Mouse (Mus musculus) myocyte (in vitro differentiated cells): ENCODE results near the gene Dcaf15. TPM values are rescaled to one million over a fixed set of nuclear protein-coding genes. Genes with fewer than 3 reads are reported as not detected.
A peak's percentile ranks its signal among the peaks of the same experiment; 100 is the strongest.

Experiments
- H3K27me3 ChIP-seq: one replicate; pipeline ENCODE4 v1.6.1; 2011; ENCODE audit not compliant: control insufficient read depth, insufficient read depth, insufficient read length
- H3K36me3 ChIP-seq: one replicate; pipeline ENCODE4 v1.6.1; 2011; ENCODE audit not compliant: control insufficient read depth, insufficient read depth
- H3K4me2 ChIP-seq: one replicate; pipeline ENCODE4 v1.6.1; 2011; ENCODE audit warnings: low read depth, control low read depth
- H3K4me3 ChIP-seq: one replicate; pipeline ENCODE4 v1.5.1; 2011; ENCODE audit warnings: mild to moderate bottlenecking, control low read depth, moderate library complexity
- H3K79me2 ChIP-seq: one replicate; pipeline ENCODE4 v1.6.1; 2011; ENCODE audit not compliant: control insufficient read depth, insufficient read depth
- H3ac ChIP-seq: one replicate; pipeline ENCODE4 v1.6.1; 2011; ENCODE audit not compliant: control insufficient read depth, insufficient read length
- CEBPB ChIP-seq: IDR thresholded peaks from 2 replicates; pipeline ENCODE4 v1.6.1; 2011; ENCODE audit warnings: mild to moderate bottlenecking, moderate library complexity; ENCODE audit not compliant: poor library complexity, insufficient read depth, severe bottlenecking
- E2F4 ChIP-seq: IDR thresholded peaks from one replicate; pipeline ENCODE4 v1.6.1; 2011; ENCODE audit warnings: mild to moderate bottlenecking, control low read depth, moderate library complexity; ENCODE audit not compliant: insufficient read depth
- MAX ChIP-seq: IDR thresholded peaks from one replicate; pipeline ENCODE4 v1.6.1; 2011; ENCODE audit warnings: low read depth, mild to moderate bottlenecking, control low read depth
- MYOD1 ChIP-seq, 3 experiments: IDR thresholded peaks; one replicate each; pipeline ENCODE4 v1.6.1; 2011; ENCODE audit warnings: control low read depth in 2 of 3, low read depth in 2 of 3, mild to moderate bottlenecking in 2 of 3, moderate library complexity in 1 of 3; ENCODE audit not compliant: insufficient read length in 2 of 3, control insufficient read depth in 1 of 3
- MYOG ChIP-seq, 3 experiments: IDR thresholded peaks; one replicate each; pipeline ENCODE4 v1.6.1; 2011; ENCODE audit warnings: control low read depth in 2 of 3, low read depth in 2 of 3, mild to moderate bottlenecking in 2 of 3; ENCODE audit not compliant: insufficient read length in 2 of 3, control insufficient read depth in 1 of 3, insufficient read depth in 1 of 3
- POLR2A ChIP-seq: IDR thresholded peaks from one replicate; pipeline ENCODE4 v1.6.1; 2011; ENCODE audit warnings: low read depth, mild to moderate bottlenecking, control low read depth, moderate library complexity; ENCODE audit not compliant: insufficient read length
- POLR2AphosphoS2 ChIP-seq: IDR thresholded peaks from one replicate; pipeline ENCODE4 v1.6.1; 2011; ENCODE audit warnings: low read depth, control low read depth; ENCODE audit not compliant: insufficient read length
- REST ChIP-seq: IDR thresholded peaks from one replicate; pipeline ENCODE4 v1.6.1; 2011; ENCODE audit warnings: mild to moderate bottlenecking, control low read depth, moderate library complexity; ENCODE audit not compliant: insufficient read depth, insufficient read length
- SRF ChIP-seq: IDR thresholded peaks from one replicate; pipeline ENCODE4 v1.6.1; 2011; ENCODE audit warnings: low read depth; ENCODE audit not compliant: control insufficient read depth, insufficient read length
- TCF12 ChIP-seq: IDR thresholded peaks from one replicate; pipeline ENCODE4 v1.6.1; 2011; ENCODE audit warnings: mild to moderate bottlenecking, control low read depth; ENCODE audit not compliant: poor library complexity, insufficient read depth, severe bottlenecking
- TCF3 ChIP-seq: IDR thresholded peaks from one replicate; pipeline ENCODE4 v1.6.1; 2011; ENCODE audit warnings: low read depth, control low read depth; ENCODE audit not compliant: insufficient read length
- USF1 ChIP-seq: IDR thresholded peaks from one replicate; pipeline ENCODE4 v1.6.1; 2011; ENCODE audit warnings: low read depth, mild to moderate bottlenecking, control low read depth, moderate library complexity
- polyA plus RNA-seq: library from polyadenylated mRNA; unstranded; fragments of >200 nt; fragmentation: generic; extraction: Trizol; gene quantifications from one replicate; pipeline ENCODE4 v1.2.1, GENCODE M21; 2012; ENCODE audit warnings: missing spikeins

The Dcaf15 gene
- polyA plus RNA-seq, 1 experiment = 24.3 TPM

- Histone ChIP-seq H3K79me2 (peaks cover 4% of the 10 kb centered on the region), H3ac (no peak overlapping the region), H3K27me3 (no peaks in the 10 kb centered on the region), H3K4me2 (no peak overlapping the region), H3K4me3 (no peak overlapping the region), H3K36me3 (peaks cover 7% of the 10 kb centered on the region)
- no peak for TF ChIP-seq E2F4
- TF ChIP-seq CEBPB = peak; percentile 59
- no peak for TF ChIP-seq TCF12
- no peak for TF ChIP-seq MYOG (IDR thresholded peaks at IDR 0.05; ENCODE audit: control insufficient read depth in 1 of 3, insufficient read depth in 1 of 3, insufficient read length in 2 of 3, low read depth in 2 of 3)
Measured at GRCm38 (mm10) chr8:84144636-84145245, 40.2 kb upstream of the Dcaf15 start.

DNA sequence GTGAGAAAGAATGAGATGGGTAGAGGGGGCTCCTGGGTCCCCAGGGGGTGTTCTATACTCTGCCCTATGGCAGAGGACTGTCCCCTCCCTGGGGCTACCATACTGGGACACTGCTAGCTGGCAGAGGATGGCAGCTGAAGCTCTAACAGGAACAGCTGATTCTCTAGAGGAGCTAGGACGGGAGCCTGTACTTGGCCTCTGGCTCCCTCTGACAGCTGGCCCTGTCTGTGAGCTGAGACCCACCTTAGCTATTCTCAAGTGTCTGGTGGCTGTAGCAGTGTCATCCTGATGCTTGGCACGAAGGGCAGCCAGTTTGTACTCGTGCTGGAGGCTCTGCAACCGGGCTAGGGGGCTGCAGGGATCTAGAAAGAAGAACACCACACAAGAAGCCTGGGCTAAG is 36.3 kb upstream of the Dcaf15 start:
- TF ChIP-seq MYOG (IDR thresholded peaks at IDR 0.05; ENCODE audit: control insufficient read depth in 1 of 3, insufficient read depth in 1 of 3, insufficient read length in 2 of 3, low read depth in 2 of 3) (peak in 2 of 3 experiments; percentile 40 to 65), MYOD1 (IDR thresholded peaks at IDR 0.05; ENCODE audit: control insufficient read depth in 1 of 3, insufficient read length in 2 of 3, low read depth in 2 of 3) (peak in 2 of 3 experiments; percentile 61 to 70), E2F4 (no peak), CEBPB (no peak)
- H3K79me2 ChIP-seq = no peaks in the 10 kb centered on the region
- H3K36me3 ChIP-seq = peaks cover 16% of the 10 kb centered on the region
- H3K4me3 ChIP-seq = no peak overlapping the region
- no peaks in the 10 kb centered on the region for H3K27me3 ChIP-seq
- H3K4me2 ChIP-seq = no peak overlapping the region
- no peak overlapping the region for H3ac ChIP-seq

GRCm38 (mm10) chr8:84137848-84138247 is 33.3 kb upstream of the Dcaf15 start:
- H3K79me2 ChIP-seq = no peaks in the 10 kb centered on the region
- peaks cover 23% of the 10 kb centered on the region for H3K36me3 ChIP-seq
- H3K4me3 ChIP-seq = no peak overlapping the region
- H3K27me3 ChIP-seq = no peaks in the 10 kb centered on the region
- H3K4me2 ChIP-seq = no peak overlapping the region
- no peak for TF ChIP-seq POLR2A
- no peak for TF ChIP-seq SRF
- TF ChIP-seq MYOG (IDR thresholded peaks at IDR 0.05; ENCODE audit: control insufficient read depth in 1 of 3, insufficient read depth in 1 of 3, insufficient read length in 2 of 3, low read depth in 2 of 3) = no peak
- TF ChIP-seq E2F4 = no peak
- no peak for TF ChIP-seq TCF12
- no peak for TF ChIP-seq USF1
- no peak overlapping the region for H3ac ChIP-seq

GRCm38 (mm10) chr8:84132225-84132624 is 27.7 kb upstream of the Dcaf15 start:
- H3K27me3 ChIP-seq = no peaks in the 10 kb centered on the region
- H3K79me2 ChIP-seq = no peaks in the 10 kb centered on the region
- H3K4me3 ChIP-seq = no peak overlapping the region
- TF ChIP-seq TCF12 (no peak), E2F4 (no peak)
- no peak overlapping the region for H3K4me2 ChIP-seq
- H3K36me3 ChIP-seq = peaks cover 9% of the 10 kb centered on the region
- no peak overlapping the region for H3ac ChIP-seq

DNA sequence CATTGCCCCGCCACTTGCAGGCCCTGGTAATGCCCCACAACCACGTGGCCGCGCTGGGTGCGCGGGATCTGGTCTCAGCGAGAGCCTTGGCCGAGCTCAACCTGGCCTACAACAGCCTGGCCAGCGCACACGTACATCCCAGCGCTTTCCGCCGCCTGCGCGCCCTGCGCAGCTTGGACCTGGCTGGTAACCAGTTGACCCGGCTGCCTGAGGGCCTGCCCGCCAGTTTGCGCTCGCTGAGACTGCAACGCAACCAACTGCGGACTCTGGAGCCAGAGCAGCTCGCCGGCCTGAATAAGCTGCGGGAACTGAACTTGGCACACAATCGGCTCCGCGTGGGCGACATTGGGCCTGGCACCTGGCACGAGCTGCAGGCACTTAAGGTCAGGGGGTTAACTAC is 26.2 kb upstream of the Dcaf15 start:
- no peaks in the 10 kb centered on the region for H3K27me3 ChIP-seq
- peaks cover 7% of the 10 kb centered on the region for H3K36me3 ChIP-seq
- no peak overlapping the region for H3ac ChIP-seq
- H3K4me2 ChIP-seq = no peak overlapping the region
- no peak overlapping the region for H3K4me3 ChIP-seq
- TF ChIP-seq CEBPB (no peak), TCF12 (no peak), MYOD1 (IDR thresholded peaks at IDR 0.05; ENCODE audit: control insufficient read depth in 1 of 3, insufficient read length in 2 of 3, low read depth in 2 of 3) (no peak), MYOG (IDR thresholded peaks at IDR 0.05; ENCODE audit: control insufficient read depth in 1 of 3, insufficient read depth in 1 of 3, insufficient read length in 2 of 3, low read depth in 2 of 3) (no peak)
- no peaks in the 10 kb centered on the region for H3K79me2 ChIP-seq

DNA sequence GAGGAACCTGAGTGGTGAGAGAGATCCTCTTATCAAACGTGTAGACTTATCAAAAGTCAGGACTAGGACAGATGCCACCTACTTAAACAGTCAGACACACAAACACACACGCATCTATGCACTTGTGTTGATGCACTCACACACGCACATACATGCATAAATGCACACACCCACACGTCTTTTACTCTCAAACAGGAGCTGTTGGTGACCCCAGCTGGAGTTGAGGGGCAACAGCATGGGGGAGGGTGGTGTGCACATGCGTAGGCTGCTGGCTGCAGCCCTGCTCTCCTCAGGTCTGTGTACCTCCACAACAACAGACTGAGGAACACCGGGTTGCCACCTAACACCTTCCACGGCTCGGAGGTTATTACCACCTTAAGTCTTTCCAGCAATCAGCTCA is 23.7 kb upstream of the Dcaf15 start:
- Histone ChIP-seq H3K4me2 (no peak overlapping the region), H3K27me3 (no peaks in the 10 kb centered on the region), H3ac (no peak overlapping the region), H3K79me2 (no peaks in the 10 kb centered on the region), H3K36me3 (no peaks in the 10 kb centered on the region), H3K4me3 (no peak overlapping the region)
- TF ChIP-seq E2F4 = no peak
- TF ChIP-seq POLR2AphosphoS2 = no peak
- TF ChIP-seq TCF3 = no peak
- no peak for TF ChIP-seq POLR2A
- no peak for TF ChIP-seq SRF
- TF ChIP-seq REST = no peak
- no peak for TF ChIP-seq MAX
- no peak for TF ChIP-seq CEBPB
- TF ChIP-seq MYOG (IDR thresholded peaks at IDR 0.05; ENCODE audit: control insufficient read depth in 1 of 3, insufficient read depth in 1 of 3, insufficient read length in 2 of 3, low read depth in 2 of 3) = no peak
- TF ChIP-seq USF1 = no peak
- no peak for TF ChIP-seq TCF12
- no peak for TF ChIP-seq MYOD1 (IDR thresholded peaks at IDR 0.05; ENCODE audit: control insufficient read depth in 1 of 3, insufficient read length in 2 of 3, low read depth in 2 of 3)
